Mouse (Mus musculus) T-cell, adult 2 months (primary cell): ENCODE data around the gene Crmp1.
A peak's percentile ranks its signal among the peaks of the same experiment; 100 is the strongest.

Experiments
- DNase-seq: peaks from one replicate; pipeline ENCODE4 v3.0.0; 2022; ENCODE audit warnings: low spot score

The Crmp1 gene

DNA sequence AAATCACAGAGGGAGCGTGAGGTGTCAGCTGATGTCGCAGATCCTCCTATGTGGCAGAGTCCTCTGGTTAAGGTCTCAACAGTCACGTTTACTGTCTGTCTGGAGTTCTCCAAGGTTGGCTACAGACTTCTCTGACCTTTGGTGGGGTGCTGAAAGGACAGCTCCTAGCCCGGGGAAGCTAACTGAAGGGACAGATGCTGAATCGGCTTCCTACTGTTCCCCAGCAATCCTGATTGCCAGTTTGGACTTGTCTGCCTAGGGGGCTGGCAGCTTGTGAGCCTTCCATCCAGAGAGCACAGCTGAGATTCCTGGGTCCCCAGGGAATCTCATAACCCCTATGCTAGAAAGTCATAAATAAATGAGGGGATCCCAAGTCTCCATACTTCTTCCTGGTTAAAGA lies 1.2 kb upstream of the Crmp1 start:
- no peak for DNase-seq

DNA sequence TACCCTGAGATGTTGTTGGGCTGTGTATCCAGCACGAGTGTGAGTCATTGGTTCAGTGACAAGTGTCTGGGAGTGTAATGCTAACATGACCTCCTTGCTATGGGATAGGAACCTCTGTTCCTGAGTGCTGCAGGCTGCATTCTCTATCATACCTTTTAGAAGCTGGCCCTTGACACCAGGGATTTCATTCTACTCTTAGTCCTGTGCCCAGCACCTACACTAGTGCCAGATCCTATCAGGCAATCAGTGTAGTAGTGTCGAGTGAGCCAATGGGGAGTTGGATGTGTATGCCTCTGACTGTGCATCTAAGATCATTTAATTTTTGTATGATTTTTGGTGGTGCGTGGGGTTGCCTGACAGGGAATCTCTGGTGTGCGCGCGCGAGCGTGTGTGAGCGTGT lies 516 bp upstream of the Crmp1 start:
- DNase-seq, result no peak

DNA sequence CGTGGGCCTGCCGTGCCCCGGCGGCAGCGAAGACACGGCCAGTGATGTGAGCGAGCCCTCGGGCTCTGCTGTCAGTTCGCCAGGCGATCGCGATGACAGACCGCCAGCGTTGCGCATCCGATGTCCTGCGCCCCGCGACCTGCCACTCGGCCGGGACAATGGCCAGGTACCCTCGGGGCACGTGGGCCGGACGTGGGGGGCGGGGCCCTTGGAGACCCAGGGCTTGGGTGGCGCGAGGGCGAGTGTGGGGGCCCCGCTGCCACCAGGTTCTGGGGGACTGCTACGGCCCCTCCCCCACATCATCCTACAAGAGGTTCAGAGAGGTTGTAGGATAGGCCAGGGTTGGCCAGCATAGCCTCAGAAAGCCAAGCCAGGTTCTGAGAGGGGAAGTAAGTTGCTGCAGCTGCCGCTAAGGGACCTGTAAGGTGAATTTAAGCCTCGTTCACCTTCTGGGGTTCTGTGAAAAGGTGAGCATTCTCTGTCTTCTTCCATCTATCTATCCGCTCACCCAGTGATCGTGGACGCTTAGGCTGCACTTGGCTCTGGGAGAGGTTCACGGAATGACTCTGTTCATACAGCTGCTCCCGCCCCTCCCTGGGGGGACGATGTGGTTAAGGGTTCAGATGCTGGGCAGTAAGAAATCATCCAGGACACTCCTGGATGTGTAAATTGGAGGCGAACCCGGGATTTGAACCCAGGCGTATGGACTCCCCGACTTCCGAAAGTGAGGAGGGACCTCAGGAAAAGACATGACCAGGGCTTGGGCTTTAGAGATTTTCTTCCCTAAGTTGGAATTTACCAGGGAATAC lies 824 bp downstream of the Crmp1 start:
- DNase-seq, result no peak

DNA sequence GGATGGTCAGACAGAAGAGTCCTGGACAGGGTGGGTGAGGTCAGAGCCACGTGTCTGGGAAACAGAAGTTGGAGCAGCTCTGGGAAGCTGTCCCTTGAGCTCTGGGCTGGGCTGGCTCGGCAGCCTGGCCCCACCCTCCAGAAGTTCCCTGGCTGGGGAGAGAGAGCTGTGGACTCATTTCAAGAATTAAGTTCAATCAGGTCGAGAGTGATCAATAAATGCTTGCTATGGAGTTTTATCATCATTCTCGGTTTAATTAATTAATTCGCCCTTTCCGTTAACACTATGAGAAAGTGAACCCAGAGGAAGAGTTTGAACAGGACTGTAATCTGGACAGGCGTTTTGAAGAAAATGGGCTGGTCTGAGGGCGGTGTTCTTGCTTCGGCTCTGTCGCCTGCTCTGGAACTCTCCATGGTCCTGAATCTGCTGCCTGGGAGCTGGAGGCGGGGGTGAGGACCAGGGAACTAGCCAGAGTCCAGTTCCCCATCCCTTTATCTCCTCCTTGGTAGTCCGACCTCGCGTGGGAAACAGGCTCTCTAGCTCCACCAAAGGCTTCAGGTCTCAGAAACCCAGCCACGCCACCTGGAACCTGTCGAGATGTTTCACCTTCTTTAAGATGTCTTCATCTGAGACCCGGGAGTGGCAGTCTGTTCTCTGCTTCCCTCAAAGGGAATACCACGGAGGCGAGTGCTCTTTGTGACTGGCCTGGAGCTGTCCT lies 1.6 kb downstream of the Crmp1 start:
- DNase-seq, result peak; percentile 16

DNA sequence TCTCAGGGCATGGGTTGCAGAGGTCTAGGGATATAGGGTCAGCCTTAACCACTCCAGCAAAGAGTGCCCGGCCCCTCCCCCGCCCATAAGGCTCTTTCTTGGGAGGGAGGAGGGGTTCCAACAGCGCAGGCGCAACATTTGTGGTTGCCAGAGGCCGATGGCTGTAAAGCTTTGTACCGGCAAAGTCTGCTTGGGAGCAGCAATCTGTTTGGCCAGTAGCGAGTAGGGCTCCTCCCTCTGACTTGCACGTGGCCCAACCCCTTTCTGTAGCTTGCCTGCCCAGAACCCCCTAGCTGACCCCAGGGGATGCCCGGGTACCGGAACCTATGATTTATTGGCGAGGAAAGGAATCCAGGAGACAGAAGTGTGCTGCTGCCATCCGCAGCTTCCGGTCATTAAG lies 2.4 kb downstream of the Crmp1 start:
- no peak for DNase-seq

DNA sequence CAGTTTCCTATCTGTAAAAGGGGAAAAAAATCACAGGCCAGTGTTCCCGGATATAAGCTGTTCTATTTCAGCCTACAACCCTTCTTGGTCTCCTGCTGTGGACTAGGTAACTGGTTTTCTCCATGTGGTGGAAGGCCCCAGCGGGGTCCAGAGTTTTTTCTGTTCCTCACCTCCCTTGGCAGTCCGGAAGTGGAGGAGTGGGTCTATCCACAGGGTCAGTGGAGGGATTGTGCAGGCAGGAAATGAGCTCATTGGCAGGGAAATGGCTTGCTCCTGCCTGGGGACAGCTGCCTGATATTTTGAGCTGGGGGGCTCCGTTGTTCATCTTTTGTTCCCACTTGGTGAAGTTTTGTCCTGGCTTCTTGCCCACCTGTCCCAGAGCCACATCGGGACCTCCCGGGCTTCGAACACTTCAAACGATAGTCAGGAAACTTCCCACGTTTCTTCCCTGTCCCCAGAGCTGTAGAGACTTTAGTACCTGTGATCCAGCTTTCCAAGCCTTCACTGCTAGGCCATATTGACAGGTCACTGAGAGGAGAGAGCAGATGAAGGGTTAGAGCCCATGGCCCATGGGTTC lies 3.0 kb downstream of the Crmp1 start:
- DNase-seq, result no peak

DNA sequence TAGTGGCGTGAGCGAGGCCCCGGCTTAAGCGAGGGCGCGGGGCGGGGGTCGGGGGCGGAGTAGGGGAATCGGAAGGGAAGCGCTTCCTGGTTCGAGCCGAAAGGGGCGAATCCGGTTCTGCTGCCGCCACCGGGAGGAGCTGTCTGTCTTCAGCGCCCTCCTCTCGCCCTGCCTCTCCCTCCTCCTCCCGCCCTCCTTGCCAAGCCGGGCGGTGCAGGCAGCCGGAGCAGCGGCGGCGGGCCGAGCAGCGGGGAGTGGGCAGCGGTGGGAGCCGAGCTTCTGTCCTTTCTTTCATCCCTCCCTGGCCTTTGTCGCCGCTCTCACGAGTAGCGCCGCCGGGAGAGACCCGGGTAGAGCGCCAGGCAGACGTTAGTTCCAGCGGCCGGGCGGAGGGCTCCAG lies 3.9 kb downstream of the Crmp1 start:
- DNase-seq, result peak; percentile 35

DNA sequence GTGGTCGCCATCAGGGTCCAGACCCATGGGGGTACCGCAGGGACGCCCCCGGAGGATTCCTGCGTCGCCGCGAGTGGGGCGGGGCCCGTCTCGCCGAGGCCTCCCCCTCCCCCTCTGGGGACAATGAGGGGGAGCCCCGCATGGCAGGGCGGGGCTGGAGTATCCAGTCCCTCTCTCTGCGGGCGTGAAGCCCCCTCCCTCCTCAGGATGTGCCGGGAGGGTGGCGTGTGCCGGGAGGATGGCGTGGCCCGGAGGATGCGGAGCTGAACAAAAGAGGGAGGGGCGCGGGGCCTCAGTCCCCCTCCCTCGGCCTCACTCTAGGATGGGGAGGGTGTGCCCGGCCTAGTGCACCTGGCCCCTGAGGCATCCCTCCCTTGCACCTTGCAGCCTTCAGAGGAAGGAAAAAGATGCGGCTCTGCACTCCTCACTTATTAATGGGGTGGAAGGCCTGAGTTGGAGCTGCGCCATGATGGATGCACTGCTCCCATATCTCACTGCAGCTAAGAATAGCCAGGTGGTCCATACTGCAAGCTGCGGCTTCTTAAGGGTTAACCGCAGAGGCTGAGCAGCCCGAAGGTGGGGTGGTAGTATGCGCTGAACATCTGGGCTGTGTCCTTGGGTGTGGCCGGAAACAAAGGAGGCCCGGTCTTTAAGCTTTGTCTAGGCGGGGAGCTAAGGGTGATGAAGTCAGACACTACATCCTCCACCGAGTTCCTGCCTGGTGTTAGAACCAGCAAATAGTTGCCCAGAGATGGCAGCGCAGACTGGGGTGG lies 4.6 kb downstream of the Crmp1 start:
- DNase-seq, result peak; percentile 31

DNA sequence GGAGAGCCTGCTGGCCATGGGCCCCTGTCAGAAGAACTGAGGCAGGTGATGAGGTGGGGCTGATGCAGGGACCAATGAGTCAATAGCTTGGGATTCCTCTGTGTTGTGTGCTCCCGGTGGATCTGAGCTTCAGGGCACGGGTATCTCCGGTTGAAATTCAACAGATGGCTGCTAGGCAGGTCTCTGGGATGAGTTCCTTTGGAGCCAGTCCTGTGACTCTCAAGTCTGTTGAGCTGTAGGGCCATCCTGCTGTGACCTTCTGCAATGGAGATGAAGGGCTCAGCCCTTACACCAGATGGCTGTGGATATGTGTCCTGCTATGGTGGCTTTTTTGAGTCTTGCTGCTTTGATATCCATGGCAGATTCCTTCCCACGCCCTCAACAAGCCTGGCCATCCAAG lies 5.7 kb downstream of the Crmp1 start:
- no peak for DNase-seq

DNA sequence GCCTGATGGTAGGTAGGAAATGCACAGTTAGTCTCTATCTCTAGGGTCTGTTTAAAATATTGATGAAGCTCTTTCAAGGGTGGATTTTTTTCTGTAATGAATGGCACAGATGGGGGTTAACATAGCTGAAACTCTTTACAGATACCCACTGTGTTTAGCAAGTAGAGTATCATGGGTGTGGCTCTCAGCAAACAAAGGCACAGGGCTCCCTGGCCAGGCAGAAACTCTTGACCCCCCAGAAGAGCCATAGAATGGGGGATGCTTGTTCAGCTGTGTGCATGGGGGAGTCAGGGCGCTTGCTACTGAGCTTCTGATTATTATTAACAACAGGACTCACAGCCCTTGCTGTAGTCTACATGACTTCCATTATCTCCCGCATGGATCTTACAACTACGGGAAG lies 7.1 kb downstream of the Crmp1 start:
- no peak for DNase-seq

DNA sequence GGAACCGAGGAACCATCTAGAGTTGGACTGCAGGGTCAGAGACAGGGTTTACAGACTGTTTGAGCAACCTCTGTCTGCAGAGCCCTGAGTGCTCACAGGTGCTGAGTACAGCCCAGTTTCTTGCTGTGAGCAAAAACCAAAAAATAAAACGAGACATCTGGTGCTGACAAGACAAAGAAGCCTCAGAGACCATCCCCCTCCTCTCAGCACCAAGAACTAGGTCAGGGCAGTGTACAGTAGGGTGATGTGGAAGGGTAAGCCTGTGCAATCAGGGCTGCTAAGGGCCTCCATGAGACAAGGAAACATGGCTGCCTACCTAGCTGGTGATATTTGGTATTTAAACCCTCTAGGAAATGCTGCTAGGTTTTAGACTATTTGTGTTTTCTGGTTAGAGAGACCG lies 9.9 kb downstream of the Crmp1 start:
- DNase-seq, result no peak

DNA sequence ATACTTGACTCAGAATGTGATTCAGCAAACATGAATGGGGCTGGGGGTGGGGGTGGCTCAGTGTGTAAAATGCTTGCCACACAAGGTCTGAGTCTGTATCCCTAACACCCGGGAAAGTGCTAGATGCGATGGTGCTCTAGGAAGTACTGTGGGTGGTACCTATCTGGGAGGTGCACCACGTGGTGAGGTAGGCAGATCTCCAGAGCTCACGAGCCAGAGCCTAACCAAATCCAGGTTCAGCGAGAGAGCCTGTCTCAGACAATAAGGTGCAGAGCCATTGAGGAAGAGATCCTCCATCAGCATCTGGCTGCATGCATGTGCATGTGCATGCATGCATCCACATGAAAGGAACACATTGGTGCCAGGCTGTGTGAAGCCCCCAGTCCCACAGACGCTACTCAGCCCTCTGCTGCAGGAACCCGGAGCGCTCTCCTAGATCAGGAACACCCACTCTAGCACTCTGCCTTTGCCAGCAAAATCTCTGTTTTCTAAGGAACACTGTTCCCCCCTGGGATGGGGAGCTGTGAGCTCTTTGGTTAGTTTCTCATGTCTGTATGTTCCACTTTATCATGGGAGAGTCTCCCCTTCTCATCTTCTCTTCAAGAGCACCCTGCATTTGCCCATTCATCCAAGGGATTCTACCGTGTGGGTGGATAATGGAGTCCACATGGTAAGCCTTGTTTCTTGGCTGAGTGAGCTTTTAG lies 10.5 kb downstream of the Crmp1 start:
- DNase-seq, result no peak

DNA sequence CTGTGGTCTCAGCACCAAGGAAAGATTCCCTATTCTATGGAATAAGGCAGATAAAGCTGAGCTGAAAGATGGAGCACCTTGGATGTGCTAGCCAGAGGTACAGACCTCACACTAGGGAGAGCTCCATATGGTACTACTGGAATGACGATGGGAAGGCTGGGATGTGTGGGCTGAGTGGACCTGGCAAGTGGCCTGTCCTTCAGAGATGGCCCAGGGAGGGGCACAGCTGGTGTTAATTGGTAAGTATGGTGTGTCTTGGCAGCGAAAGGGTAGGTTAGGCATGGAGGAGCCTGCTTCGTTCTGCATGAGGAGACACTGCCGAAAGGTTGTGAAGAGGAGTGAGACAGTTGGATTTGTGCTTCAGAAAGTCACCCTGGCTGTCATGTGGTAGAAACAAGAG lies 12.8 kb downstream of the Crmp1 start:
- DNase-seq, result no peak

DNA sequence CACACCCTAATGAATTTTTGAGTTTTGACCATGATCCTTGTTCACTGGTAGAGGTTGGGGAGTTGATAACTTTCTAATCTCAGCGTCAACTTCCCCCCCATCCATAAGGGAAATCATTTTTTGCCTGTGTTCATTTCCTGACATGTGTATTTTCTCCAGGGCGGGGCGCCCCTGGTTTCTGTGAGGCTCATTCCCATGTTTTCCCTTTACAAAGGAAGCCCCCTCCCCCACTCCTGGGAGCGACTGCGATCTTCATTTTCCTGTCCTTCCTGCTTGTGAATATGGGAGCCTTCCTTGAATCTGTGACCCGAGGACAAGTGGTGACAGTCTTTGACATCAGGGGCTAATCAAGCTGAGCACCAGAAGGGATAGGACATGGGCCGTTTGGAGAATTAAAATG lies 15.1 kb downstream of the Crmp1 start:
- no peak for DNase-seq

DNA sequence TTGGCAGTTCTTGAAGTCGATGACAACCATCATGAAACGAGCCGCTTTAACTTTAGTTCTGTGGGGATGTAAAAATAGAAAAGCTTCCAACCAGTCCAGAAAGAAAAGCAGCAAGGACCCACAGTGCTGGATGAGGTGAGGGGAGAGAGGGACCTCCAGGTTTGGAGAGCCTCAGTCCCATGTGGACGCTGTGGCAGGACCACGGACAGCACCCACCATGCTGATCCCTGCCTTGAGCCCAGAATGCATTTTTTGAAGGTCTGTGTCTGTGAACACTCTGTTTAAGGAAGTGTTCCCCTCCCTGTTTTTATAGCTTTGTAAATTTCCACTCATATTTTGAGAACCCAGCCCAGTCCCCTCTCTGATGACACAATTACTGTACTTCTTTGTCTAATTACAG lies 15.5 kb downstream of the Crmp1 start:
- DNase-seq, result no peak

DNA sequence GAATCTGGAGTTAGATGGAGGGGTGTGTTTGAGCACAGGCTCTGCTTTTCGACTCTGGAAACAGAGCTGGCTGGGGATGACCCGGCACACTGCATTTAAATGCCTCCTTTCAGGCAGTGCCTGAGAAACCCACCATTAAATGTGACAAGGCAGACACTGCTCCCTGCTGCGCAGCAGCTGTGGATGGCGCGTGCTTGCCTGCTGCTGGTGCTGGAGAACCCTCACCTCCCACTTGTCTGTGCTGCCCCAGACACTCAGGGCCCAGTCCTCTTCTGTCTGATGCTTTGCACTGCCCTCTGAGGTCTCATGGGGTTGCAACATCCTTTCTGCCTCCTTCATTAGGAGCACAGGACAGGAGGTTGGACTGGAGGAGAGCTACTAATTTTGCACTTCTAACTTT lies 20.0 kb downstream of the Crmp1 start:
- no peak for DNase-seq

DNA sequence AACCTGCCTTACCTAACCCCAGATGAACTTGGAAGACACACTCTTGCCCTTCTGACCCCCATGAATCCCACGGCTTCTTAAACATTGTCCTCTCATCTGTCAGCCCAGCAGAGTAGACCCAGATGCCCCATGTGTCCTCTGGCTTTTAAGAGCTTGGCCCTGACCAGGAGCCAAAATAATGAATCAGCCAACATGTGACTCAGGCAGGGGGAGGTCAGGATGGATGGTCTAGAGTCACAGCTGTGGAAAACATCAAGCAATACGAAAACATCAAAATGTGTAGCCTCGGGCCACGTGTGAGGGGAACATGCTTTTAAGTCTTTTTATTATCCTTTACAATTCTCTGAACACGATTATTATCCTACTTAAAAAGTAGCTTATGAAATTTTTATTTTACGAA lies 22.1 kb downstream of the Crmp1 start:
- no peak for DNase-seq

DNA sequence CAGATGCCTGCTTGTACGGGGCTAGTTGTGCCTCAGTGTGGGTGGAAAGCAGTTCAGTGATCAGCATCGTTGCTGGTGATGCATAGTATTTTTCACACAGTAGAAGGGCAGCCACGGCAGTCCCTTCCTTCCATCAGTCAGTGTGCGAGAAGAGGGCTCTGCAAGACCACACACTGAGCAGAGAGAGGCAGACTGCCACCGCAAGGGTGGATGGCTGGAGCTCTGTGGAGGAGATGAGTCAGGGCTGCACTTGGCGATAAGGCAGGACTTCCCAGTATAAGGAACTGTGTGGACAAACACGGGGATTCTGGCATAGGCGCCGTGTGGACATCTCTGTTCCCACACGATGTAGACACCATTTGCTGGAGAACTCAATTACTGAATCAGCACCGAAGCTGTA lies 39.3 kb downstream of the Crmp1 start:
- DNase-seq, result no peak

DNA sequence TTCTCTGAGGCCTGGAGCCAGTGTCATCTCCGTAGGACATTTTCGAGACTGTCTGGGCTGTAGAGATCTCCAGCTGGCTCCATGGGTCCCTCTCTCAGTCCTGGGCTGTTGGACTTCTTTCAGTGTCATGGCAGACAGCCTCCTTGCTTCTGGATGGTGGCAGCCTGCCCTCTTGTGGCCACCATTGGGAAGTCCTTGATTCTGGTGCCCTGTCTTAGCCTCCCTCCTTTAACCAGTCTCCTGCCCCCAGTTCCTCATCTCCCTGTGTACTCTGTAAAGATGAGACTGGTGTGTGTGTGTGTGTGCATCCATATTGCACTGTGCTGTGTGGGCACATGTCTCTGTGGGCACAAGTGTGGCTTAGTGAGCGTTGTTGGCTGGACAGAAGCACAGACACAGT lies 46.6 kb downstream of the Crmp1 start:
- peak; percentile 17 for DNase-seq

DNA sequence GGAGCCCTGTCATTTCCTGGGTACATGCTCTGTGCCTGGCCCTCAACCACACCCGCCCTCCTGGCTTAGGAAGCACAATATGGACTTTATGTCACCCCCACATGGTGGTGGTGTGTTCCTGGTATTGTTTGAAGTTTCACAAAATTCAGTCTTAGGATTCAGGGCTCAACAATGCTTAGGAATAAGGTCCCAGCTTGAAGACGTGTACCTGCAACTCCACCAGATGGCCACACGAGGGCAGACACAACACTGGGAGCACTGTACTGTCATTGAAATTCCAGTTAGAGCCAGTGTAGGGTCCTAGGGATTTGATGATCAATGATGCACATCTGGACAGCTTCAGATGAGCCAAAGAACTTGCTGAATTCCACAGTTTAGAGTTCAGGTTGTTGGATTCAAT lies 47.5 kb downstream of the Crmp1 start:
- no peak for DNase-seq

DNA sequence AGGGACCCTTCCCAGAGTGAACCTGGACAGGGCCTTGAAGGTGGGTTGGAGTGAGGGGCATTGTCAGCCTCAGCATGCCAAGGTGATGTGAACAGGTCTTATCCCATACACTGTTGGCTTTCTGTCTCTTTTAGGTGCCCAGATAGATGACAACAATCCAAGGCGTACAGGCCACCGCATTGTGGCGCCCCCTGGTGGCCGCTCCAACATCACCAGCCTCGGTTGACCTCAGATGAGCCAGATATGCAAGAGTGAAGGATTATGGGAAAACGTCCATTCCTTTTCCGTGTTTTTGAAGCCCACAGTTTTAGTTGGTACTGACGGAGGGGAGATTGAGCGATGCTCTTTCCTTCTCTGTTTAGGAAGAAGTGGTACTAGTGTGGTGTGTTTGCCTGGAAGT lies 49.2 kb downstream of the Crmp1 start:
- peak; percentile 11 for DNase-seq

DNA sequence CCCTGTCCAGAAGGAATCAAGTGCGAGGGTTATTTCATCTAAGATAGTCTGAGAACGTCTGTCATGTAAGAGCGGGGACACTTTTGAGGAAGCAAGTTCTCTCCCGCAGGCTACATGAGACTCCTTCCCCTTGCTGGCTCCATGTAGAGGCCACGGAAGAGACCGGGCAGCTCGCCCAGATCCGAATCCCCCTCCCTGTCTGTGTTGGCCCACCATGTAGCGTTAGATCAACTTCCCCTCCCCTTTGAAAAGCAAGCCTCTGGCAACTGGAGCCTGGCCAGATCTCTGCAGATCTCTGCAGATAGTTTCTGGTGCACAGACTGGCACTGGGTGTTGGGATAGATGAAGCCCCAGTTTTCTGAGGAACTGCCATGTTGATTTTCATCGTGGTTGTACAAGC lies 55.0 kb downstream of the Crmp1 start:
- DNase-seq, result no peak
